Mouse (Mus musculus): ENCODE data around the gene Trpm3. TPM values are rescaled to one million over a fixed set of nuclear protein-coding genes. Genes with fewer than 3 reads are reported as not detected.

Gene Trpm3
- polyA plus RNA-seq, 1 experiment = 0.22 TPM

DNA sequence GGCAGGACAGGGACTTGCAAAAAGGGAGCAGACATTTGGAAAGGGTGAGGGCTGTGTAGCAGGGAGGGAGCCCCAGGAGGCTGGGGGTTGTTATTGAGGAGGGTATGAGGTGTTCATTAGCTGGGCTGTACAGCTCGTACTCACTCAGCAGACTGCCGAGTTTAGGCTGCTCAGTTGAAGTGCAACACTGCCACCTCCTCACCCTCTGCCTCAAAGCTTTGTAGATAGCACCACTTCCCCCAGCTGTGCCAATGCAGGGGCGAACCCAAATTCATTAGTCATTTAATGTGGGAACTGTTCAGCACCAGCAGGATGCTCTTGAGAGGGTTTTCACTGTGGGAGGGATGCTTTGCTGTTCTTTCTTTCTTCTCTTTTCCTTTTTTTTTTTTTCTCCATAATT lies 324.7 kb downstream of the Trpm3 start:
- Histone ChIP-seq H3K36me3 (ENCODE audit: control insufficient read depth, insufficient read depth, low read length, poor library complexity, severe bottlenecking) (no peaks in the 10 kb centered on the region), H3K9me3 (replicated peaks; ENCODE audit: control insufficient read depth, insufficient read depth, low read length, poor library complexity, severe bottlenecking) (0 out of 2 replicates have a peak, but pooled peaks cover 2% of the 10 kb centered on the region), H3K27me3 (ENCODE audit: control insufficient read depth, insufficient read depth, low read length, poor library complexity, severe bottlenecking) (no peaks in the 10 kb centered on the region), H3K4me1 (ENCODE audit: control insufficient read depth, insufficient read depth, low read length) (no peaks in the 10 kb centered on the region), H3K9ac (ENCODE audit: low read depth, poor library complexity, severe bottlenecking) (no peak overlapping the region), H3K4me3 (ENCODE audit: low read depth, low read length) (no peak overlapping the region), H3K27ac (ENCODE audit: insufficient read depth, low read length) (no peak overlapping the region)
- no peak for TF ChIP-seq EP300 (IDR thresholded peaks at IDR 0.05; ENCODE audit: insufficient read depth, low read depth, low read length)

DNA sequence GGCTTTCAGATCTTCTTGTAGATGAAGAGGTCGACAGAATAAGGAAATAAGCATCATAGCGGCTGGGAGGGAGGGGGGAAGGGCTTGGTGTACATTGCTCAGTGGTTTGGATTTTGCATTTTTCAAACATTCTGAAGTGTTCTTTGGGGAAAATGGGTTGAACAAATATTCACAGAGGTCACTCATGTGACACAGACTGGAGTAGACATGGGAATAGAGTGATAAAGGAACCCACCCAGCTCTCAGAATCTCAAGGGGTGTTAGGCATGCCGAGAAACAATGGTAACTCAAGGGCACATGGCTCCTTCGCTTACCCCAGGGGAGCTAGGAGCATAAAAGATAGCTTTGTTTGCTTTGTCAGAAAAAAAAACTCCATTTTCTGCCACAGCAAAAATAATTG lies 330.8 kb downstream of the Trpm3 start:
- Histone ChIP-seq H3K27me3 (ENCODE audit: control insufficient read depth, insufficient read depth, low read length, poor library complexity, severe bottlenecking) (no peaks in the 10 kb centered on the region), H3K4me1 (ENCODE audit: control insufficient read depth, insufficient read depth, low read length) (no peaks in the 10 kb centered on the region), H3K9me3 (replicated peaks; ENCODE audit: control insufficient read depth, insufficient read depth, low read length, poor library complexity, severe bottlenecking) (0 out of 2 replicates have a peak, but pooled peaks cover 2% of the 10 kb centered on the region), H3K27ac (ENCODE audit: insufficient read depth, low read length) (no peak overlapping the region), H3K4me3 (ENCODE audit: low read depth, low read length) (no peak overlapping the region), H3K9ac (ENCODE audit: low read depth, poor library complexity, severe bottlenecking) (no peak overlapping the region), H3K36me3 (ENCODE audit: control insufficient read depth, insufficient read depth, low read length, poor library complexity, severe bottlenecking) (no peaks in the 10 kb centered on the region)
- no peak for TF ChIP-seq EP300 (IDR thresholded peaks at IDR 0.05; ENCODE audit: insufficient read depth, low read depth, low read length)
- no peak for TF ChIP-seq POLR2A (IDR thresholded peaks at IDR 0.05; ENCODE audit: insufficient read depth, low read length)
- no peak for TF ChIP-seq CTCF (IDR thresholded peaks at IDR 0.05; ENCODE audit: low read depth, low read length)

DNA sequence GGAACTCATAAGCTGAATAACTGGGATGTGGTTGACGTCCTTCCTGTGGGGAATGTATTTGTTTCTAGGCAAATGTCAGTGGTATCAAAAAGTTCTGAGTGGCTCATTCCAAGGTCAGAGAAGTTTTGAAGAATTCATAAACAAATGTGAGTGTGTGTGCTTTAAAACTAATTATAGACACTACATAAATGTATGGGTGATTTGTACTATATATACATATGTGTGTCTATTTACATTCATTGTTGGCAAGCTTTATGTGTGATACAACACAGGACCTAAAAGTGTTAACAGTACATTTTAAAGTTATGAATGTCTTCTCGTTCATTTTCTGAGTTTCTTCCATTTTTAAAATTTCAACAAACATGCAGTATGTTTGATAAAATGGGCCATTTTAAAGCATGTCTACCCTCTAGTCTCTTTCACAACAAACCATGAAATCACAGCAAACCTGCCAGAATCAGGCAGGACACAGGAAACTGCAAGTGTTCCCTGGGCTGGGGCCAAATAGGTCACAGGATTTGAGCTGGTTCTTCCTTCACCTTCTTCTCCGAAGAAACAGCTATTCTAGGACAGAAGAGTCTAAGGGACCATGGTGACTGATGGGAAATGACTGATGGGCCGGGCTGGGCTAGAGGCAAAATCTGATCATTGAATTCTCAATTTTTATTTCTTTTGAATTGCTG lies 334.3 kb downstream of the Trpm3 start:
- Histone ChIP-seq H3K27me3 (ENCODE audit: control insufficient read depth, insufficient read depth, low read length, poor library complexity, severe bottlenecking) (no peaks in the 10 kb centered on the region), H3K9ac (ENCODE audit: low read depth, poor library complexity, severe bottlenecking) (no peak overlapping the region), H3K36me3 (ENCODE audit: control insufficient read depth, insufficient read depth, low read length, poor library complexity, severe bottlenecking) (no peaks in the 10 kb centered on the region), H3K9me3 (replicated peaks; ENCODE audit: control insufficient read depth, insufficient read depth, low read length, poor library complexity, severe bottlenecking) (no peaks in the 10 kb centered on the region), H3K4me1 (ENCODE audit: control insufficient read depth, insufficient read depth, low read length) (no peaks in the 10 kb centered on the region), H3K27ac (ENCODE audit: insufficient read depth, low read length) (no peak overlapping the region), H3K4me3 (ENCODE audit: low read depth, low read length) (no peak overlapping the region)
- TF ChIP-seq CTCF (IDR thresholded peaks at IDR 0.05; ENCODE audit: low read depth, low read length) = no peak
- no peak for TF ChIP-seq EP300 (IDR thresholded peaks at IDR 0.05; ENCODE audit: insufficient read depth, low read depth, low read length)
- TF ChIP-seq POLR2A (IDR thresholded peaks at IDR 0.05; ENCODE audit: insufficient read depth, low read length) = no peak

DNA sequence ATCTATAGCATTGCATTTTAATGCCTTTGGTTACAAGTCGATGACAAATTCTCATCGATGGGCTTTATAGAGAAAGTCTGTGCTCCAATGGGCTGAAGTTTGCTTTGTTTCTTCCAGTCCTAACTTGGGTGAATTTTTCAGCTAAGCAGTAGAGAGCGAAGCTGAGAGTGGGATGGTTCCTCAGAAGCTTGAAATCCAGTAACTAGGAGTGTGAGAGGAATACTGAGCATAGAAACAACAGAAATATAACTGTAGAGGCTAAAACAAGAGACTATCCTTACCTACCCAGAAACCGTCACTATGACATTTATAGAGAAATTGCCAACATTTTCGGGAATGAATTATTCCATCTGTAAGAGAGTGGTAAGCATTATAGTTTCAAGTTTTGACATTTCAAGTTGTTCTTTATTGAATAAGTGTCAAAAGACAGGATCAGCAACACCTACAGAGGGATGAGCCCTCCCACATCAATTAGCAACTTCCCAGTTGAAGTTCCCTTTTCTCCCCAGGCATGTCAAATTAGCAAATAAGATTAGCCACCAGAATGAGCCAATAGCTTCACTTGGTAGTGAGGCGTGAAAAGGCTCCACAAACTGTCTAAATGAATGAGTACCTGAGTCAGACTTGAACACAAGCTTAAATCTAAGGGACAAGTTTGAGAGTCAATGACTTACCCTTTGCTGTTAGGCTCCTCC lies 339.6 kb downstream of the Trpm3 start:
- no peaks in the 10 kb centered on the region for H3K27me3 ChIP-seq (ENCODE audit: control insufficient read depth, insufficient read depth, low read length, poor library complexity, severe bottlenecking)
- H3K36me3 ChIP-seq (ENCODE audit: control insufficient read depth, insufficient read depth, low read length, poor library complexity, severe bottlenecking) = no peaks in the 10 kb centered on the region
- no peaks in the 10 kb centered on the region for H3K4me1 ChIP-seq (ENCODE audit: control insufficient read depth, insufficient read depth, low read length)
- no peak overlapping the region for H3K4me3 ChIP-seq (ENCODE audit: low read depth, low read length)
- TF ChIP-seq POLR2A (IDR thresholded peaks at IDR 0.05; ENCODE audit: insufficient read depth, low read length) = no peak
- no peak for TF ChIP-seq EP300 (IDR thresholded peaks at IDR 0.05; ENCODE audit: insufficient read depth, low read depth, low read length)
- no peak for TF ChIP-seq CTCF (IDR thresholded peaks at IDR 0.05; ENCODE audit: low read depth, low read length)
- H3K27ac ChIP-seq (ENCODE audit: insufficient read depth, low read length) = no peak overlapping the region
- H3K9me3 ChIP-seq (replicated peaks; ENCODE audit: control insufficient read depth, insufficient read depth, low read length, poor library complexity, severe bottlenecking) = no peaks in the 10 kb centered on the region
- H3K9ac ChIP-seq (ENCODE audit: low read depth, poor library complexity, severe bottlenecking) = no peak overlapping the region

DNA sequence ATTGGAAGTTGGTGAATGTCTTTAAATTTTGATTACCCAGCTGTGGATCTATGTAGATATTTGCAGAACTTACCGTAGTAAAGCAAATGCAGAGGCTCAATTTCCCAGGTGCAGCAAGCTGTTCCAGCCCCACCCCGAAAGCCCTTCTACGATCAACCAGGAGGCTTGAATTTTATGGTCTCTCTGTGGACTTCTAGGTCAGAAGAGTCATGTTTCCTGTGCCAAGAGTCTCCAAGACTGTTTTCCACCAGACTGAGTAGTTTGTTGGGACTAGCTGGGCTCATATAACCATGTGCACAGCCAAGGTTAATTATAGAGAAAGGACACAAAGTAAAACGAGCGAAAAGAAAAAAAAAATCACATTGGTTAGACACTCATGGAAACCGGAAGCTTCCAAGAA lies 364.6 kb downstream of the Trpm3 start:
- no peaks in the 10 kb centered on the region for H3K27me3 ChIP-seq (ENCODE audit: control insufficient read depth, insufficient read depth, low read length, poor library complexity, severe bottlenecking)
- TF ChIP-seq POLR2A (IDR thresholded peaks at IDR 0.05; ENCODE audit: insufficient read depth, low read length) (no peak), CTCF (IDR thresholded peaks at IDR 0.05; ENCODE audit: low read depth, low read length) (no peak), EP300 (IDR thresholded peaks at IDR 0.05; ENCODE audit: insufficient read depth, low read depth, low read length) (no peak)
- no peak overlapping the region for H3K4me3 ChIP-seq (ENCODE audit: low read depth, low read length)
- no peaks in the 10 kb centered on the region for H3K36me3 ChIP-seq (ENCODE audit: control insufficient read depth, insufficient read depth, low read length, poor library complexity, severe bottlenecking)
- no peaks in the 10 kb centered on the region for H3K4me1 ChIP-seq (ENCODE audit: control insufficient read depth, insufficient read depth, low read length)
- no peak overlapping the region for H3K27ac ChIP-seq (ENCODE audit: insufficient read depth, low read length)
- H3K9ac ChIP-seq (ENCODE audit: low read depth, poor library complexity, severe bottlenecking) = no peak overlapping the region
- no peaks in the 10 kb centered on the region for H3K9me3 ChIP-seq (replicated peaks; ENCODE audit: control insufficient read depth, insufficient read depth, low read length, poor library complexity, severe bottlenecking)

DNA sequence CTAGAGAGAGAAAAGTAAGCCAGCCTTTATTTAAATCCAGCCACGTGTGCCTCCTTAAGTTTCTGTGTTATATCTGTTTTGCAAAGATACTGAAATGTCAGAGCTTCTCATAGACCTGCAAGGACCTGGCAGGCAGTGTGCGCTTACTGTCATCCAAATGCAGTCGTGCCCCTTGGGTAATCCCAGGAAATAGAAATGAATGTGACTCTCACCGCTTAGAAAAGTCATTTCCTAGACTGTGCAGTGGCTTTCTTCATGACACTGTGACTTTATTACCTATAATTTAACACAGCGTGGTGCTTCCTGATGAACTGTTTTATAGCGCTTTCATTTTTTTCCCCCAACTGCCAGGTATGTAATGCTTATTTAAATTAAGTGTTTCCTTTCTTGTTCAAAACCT lies 379.7 kb downstream of the Trpm3 start:
- H3K4me1 ChIP-seq (ENCODE audit: control insufficient read depth, insufficient read depth, low read length) = no peaks in the 10 kb centered on the region
- no peak overlapping the region for H3K27ac ChIP-seq (ENCODE audit: insufficient read depth, low read length)
- no peaks in the 10 kb centered on the region for H3K9me3 ChIP-seq (replicated peaks; ENCODE audit: control insufficient read depth, insufficient read depth, low read length, poor library complexity, severe bottlenecking)
- TF ChIP-seq EP300 (IDR thresholded peaks at IDR 0.05; ENCODE audit: insufficient read depth, low read depth, low read length) = no peak
- no peak for TF ChIP-seq POLR2A (IDR thresholded peaks at IDR 0.05; ENCODE audit: insufficient read depth, low read length)
- TF ChIP-seq CTCF (IDR thresholded peaks at IDR 0.05; ENCODE audit: low read depth, low read length) = no peak
- no peaks in the 10 kb centered on the region for H3K27me3 ChIP-seq (ENCODE audit: control insufficient read depth, insufficient read depth, low read length, poor library complexity, severe bottlenecking)
- H3K4me3 ChIP-seq (ENCODE audit: low read depth, low read length) = no peak overlapping the region
- no peak overlapping the region for H3K9ac ChIP-seq (ENCODE audit: low read depth, poor library complexity, severe bottlenecking)
- H3K36me3 ChIP-seq (ENCODE audit: control insufficient read depth, insufficient read depth, low read length, poor library complexity, severe bottlenecking) = no peaks in the 10 kb centered on the region
